Mouse (Mus musculus) layer of hippocampus, adult 8-10 months (tissue): ENCODE results near the gene Tmem117. TPM values are rescaled to one million over a fixed set of nuclear protein-coding genes. Genes with fewer than 3 reads are reported as not detected.

Experiments
- DNase-seq, 2 experiments: peaks; one replicate each; pipeline ENCODE4 v3.0.0; 2022; ENCODE audit warnings: low spot score in 2 of 2
- total RNA-seq, 4 experiments: library from RNA; stranded (reverse); gene quantifications; 2 replicates each; pipeline ENCODE4 v1.2.4; 2022

The Tmem117 gene
- total RNA-seq, 4 experiments from 2014 or later: 7.0 to 9.8 (median 7.7) TPM

GRCm38 (mm10) chr15:95138709-95139409 lies 509.8 kb downstream of the Tmem117 start:
- no peak for DNase-seq

- no peak for DNase-seq
Observed at GRCm38 (mm10) chr15:95144131-95144530, 515.1 kb downstream of the Tmem117 start.

- no peak for DNase-seq
Observed at GRCm38 (mm10) chr15:95145118-95145517, 516.1 kb downstream of the Tmem117 start.

Other genes starting within 250 kb of the Tmem117 start
- gene Adamts20, start 163.8 kb upstream of the Tmem117 start, total RNA-seq: 10 to 100 TPM; 11.8 to 14.2 (median 13.2) TPM
- 1 to 10 TPM; 2.6 to 3.6 (median 3.2) TPM for gene Pus7l, start 85.7 kb upstream of the Tmem117 start, total RNA-seq
- gene Irak4, start 85.6 kb upstream of the Tmem117 start, total RNA-seq: 1 to 10 TPM; 1.7 to 5.0 (median 3.3) TPM
- gene Twf1, start 39.3 kb upstream of the Tmem117 start, total RNA-seq: 10 to 100 TPM; 45.4 to 55.3 (median 50.7) TPM